Mouse (Mus musculus) brown adipose tissue, adult 24 weeks (tissue): ENCODE results near the gene Kif6. TPM values are rescaled to one million over a fixed set of nuclear protein-coding genes. Genes with fewer than 3 reads are reported as not detected.

Experiments used
- H3K27ac ChIP-seq: fragments of 200-500 bp; replicated peaks from 2 replicates; pipeline ENCODE4 v1.5.1; 2012; ENCODE audit warnings: low read depth, mild to moderate bottlenecking, low read length
- H3K4me1 ChIP-seq: fragments of 200-500 bp; 2 replicates; pipeline ENCODE4 v1.6.1; 2012; ENCODE audit warnings: low read length, mixed read lengths; ENCODE audit not compliant: control insufficient read depth, insufficient read depth, insufficient read length
- H3K4me3 ChIP-seq: fragments of 200-500 bp; 2 replicates; pipeline ENCODE4 v1.5.1; 2012; ENCODE audit warnings: low read depth, mild to moderate bottlenecking, low read length, moderate library complexity; ENCODE audit not compliant: insufficient read depth
- polyA plus RNA-seq: library from polyadenylated mRNA; stranded (reverse); fragments of >200 nt; gene quantifications from 2 replicates; pipeline ENCODE4 v1.2.4, GENCODE M21; 2012; ENCODE audit not compliant: missing spikeins, insufficient read depth, insufficient read length

Kif6 gene
- polyA plus RNA-seq, 1 experiment: not detected

DNA sequence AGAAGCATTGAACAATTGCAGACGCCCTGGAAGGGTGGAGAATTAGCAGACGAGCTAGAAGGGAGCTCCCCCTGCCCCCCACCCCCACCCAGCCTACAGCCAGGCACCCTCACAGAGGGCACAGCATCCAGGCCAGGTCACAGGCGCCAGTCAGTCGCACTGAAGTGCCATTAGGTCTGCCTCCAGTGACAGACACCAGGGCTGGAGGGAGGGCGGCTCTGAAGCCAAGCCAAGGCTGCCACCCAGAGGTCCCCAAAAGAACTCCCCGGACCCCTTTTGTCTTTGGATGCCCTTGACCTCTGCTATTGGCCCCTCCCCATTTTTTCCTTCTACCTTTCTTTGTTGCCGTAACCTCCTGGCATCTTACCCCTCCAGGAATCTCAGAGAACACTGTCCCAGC is 274.7 kb downstream of the Kif6 start:
- Histone ChIP-seq H3K4me3 (no peak overlapping the region), H3K4me1 (no peaks in the 10 kb centered on the region)

DNA sequence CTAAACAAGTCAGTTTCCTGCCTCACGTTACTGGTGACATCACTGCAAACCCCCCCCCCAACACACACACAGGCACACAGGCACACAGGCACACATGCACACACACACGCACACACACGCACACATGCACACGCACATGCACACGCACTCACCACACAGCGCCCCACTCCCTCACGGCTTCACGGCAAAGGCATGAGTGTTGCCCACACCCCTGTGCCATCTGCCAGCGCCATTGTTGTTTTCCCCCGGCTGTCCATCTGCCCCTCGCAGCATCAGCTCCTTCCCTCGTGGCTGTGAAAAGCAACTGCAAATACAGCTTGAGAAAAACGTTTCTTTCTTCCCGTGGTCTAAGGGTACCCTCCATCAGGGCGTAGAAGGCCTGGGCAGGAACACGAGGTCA is 275.9 kb downstream of the Kif6 start:
- no peak overlapping the region for H3K4me3 ChIP-seq
- no peak overlapping the region for H3K27ac ChIP-seq
- no peaks in the 10 kb centered on the region for H3K4me1 ChIP-seq

More for the DNA sequence above, 274.7 kb downstream of the Kif6 start:
- no peak overlapping the region for H3K27ac ChIP-seq

DNA sequence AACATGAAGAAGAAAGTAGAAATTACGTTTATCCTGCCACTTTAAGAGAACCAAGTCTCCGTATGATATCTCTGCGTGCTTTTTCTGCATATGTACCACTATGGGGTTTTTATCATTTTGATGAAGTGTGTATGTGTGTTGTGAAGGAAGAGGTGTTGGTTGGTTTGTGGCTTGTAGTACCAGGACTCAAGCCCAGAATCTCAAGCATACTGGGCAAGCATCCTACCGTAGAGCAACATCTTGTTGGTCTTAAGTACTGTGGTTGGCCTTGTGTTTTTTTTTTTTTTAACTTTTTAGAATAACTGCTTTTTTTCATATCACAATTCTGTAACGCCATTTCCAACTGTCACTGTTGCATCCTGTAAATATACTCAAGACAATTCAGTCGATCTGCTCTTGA is 277.5 kb downstream of the Kif6 start:
- no peaks in the 10 kb centered on the region for H3K4me1 ChIP-seq
- no peak overlapping the region for H3K4me3 ChIP-seq
- H3K27ac ChIP-seq: no peak overlapping the region

DNA sequence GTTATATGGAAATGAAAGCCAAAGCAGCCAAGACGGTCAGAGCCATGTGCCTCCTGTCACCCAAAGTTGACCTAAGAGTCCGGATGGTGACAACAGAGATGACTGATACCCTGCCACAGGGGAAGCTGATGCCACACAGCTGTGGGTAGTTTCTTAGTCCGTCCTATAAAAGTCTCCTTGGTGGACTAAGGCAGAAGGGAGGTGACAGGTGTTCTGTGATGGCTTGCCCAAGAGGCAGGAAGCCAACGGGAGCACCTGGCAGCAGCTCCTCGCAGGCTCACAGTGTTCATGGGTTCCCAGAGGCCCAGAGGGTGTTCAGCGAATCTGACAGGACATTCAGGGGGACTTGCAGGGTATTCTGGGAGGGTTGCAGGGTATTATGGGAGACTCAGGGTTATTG is 279.5 kb downstream of the Kif6 start:
- Histone ChIP-seq H3K4me3 (no peak overlapping the region), H3K4me1 (no peaks in the 10 kb centered on the region), H3K27ac (no peak overlapping the region)

DNA sequence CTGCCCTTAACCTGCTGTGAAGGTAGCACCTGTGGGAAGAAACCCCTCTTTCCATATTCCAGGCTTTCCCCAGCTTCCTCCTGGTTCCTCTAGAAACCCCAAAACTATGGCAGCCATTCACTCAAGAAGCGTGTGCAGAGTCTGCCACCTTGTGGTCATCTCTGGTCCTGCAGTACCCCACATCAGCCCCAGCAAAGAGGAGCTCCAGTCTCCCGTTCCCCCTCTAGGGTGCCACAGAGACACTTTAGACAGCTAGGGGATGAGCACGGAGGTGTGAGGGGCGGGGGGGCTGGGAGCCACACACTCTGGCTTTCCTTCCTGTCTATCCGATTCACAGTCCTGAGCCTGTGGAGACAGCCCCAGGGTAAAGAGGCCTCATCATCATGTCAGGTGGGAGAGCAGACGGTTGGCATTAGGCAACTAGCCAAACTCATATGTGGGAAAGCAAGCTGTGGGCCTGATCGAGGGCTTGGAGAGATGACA is 284.0 kb downstream of the Kif6 start:
- no peaks in the 10 kb centered on the region for H3K4me1 ChIP-seq
- H3K4me3 ChIP-seq: no peak overlapping the region
- H3K27ac ChIP-seq: no peak overlapping the region

DNA sequence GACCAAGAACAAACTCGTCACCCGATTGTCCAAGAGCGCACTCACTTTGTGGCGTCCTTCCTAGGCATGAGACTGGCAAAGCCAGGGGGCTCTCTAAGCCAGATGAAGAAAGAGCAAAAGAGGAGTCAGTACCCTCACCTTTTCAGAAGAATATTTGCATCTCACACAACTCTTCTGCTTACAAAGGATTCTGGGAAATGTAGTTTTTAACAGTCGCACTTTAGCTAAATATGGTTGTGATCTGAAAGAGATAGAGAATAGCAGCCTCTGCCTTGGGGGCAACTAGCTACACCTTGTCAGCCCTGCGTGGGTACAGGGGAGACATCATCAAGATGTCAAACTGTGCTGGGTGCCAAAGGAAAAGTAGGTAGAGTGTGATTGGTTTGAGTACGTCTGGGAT is 287.7 kb downstream of the Kif6 start:
- Histone ChIP-seq H3K27ac (no peak overlapping the region), H3K4me1 (no peaks in the 10 kb centered on the region)

DNA sequence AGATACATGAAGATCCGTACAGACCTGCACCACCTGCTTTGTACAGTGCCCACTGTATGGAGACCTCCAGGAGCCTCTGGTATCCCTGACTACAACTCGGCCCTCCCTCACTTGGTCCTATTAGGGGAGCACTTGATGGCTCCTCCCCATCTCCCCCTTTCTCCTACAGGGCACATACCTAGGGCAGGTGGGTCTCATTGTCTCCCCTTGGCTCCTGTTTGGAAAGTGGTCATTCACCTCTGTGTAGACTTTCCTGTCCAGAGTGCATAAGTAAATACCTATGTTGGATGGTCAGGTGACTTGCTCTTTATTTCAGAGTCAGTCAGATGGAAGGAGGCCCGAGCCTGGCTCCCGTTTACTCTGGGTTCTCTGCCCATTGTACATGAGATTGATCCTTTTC is 308.5 kb downstream of the Kif6 start:
- no peak overlapping the region for H3K4me3 ChIP-seq
- no peak overlapping the region for H3K27ac ChIP-seq
- no peaks in the 10 kb centered on the region for H3K4me1 ChIP-seq

More for the DNA sequence above, 287.7 kb downstream of the Kif6 start:
- H3K4me3 ChIP-seq: no peak overlapping the region

DNA sequence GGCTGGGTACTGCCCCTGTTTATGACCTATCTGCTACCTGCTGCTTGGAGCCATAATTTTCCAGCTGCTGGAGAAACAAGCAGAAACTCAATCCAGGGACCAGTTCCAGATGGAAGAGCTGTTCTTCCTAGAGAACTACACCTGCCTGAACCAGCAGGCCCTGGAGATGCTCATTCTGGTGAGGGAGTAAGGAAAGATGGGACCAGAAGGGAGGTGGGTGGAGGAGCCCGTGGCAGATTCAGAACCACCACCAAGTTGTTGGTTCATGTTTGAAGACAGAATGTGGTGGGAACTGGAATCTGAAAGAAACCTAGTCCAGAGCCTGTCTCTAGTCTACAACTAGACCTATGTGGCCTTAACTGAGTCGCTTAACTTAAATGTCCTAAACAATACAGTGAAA is 312.7 kb downstream of the Kif6 start:
- Histone ChIP-seq H3K27ac (no peak overlapping the region), H3K4me3 (no peak overlapping the region), H3K4me1 (no peaks in the 10 kb centered on the region)

DNA sequence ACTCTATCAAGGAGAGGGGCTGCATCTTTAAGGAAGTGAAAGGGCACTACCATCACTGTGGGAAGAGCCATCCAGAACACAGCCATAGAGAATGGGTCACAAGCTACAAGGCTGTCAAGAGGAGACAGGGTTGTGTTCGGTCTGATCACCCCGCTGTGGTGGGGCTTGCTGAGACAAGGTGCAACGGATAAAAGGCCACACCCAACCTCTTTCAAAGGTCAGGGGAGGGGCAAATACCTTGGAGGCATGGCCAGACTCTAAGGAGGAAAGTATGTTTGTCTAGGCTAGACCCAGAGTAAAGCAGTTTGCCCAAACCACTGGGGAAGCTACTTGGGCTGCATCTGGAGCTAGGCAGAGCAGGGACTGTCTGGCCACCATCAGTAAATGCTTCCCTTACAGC is 318.9 kb downstream of the Kif6 start:
- Histone ChIP-seq H3K27ac (no peak overlapping the region), H3K4me3 (no peak overlapping the region), H3K4me1 (no peaks in the 10 kb centered on the region)

DNA sequence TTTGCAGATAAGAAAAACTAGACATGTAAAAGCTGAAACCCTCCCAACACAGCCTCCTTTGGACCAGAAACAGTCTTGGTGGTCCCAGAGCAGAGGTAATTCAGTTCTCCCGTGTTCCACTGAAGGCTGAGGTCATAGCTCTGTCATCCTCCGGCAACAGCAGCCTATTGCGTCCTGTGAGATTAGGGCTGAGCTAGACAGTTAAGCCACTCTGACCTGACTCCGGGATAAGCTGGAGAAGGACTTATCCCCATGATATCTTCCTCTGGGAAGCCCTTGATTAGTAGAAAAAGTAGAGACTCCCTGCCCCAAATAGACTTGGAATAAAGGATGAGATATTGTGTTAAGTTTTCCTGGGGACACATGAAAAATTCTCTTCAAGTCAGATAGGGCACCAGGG is 319.6 kb downstream of the Kif6 start:
- Histone ChIP-seq H3K27ac (no peak overlapping the region), H3K4me1 (no peaks in the 10 kb centered on the region), H3K4me3 (no peak overlapping the region)

DNA sequence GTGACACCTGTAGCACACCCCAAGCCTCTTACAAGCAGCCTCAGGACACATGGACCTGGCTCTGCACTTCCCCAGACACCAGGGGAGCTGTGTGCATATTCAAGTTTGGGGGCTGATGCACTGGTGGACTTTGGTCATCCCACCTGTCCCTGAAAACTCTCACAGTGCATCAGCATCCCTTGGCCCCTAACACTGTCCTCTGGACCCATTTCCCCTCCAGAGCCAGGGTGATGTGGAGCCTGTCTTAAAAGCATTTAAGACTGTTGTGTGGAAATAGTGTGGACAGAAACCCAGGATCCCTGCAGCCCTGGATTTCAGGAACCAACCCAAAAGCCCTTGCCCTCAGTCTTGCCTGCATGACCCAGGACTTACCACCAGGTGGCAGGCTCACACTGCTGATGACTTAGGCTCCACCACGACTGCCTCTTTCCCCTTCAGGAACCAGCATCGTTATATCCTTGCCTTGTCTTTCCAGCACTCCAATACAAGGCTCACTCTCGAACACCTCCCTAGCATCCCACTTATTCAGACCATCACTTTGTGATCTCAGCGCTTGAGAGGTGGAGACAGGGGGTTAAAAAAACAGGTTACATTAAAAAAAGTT is 320.8 kb downstream of the Kif6 start:
- no peak overlapping the region for H3K27ac ChIP-seq
- no peak overlapping the region for H3K4me3 ChIP-seq
- no peaks in the 10 kb centered on the region for H3K4me1 ChIP-seq

DNA sequence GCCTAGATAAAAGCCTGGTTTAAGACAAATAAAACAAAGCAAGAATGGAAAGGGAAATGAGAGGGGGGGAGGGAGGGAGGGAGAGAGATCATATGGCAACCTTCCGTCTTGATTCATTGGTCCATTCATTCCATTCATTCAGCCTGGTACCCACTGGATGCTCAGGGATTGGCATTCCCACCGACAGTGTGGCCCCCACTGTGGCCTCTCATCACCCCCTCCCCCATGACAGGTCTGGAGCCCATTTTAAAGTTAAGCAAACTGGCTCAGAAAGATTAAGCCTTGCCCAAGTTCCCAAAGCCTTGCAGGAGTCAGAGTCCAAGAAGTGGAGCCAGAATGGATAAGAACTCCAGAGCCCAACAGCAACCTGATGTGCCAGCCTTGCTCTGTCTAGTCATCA is 321.3 kb downstream of the Kif6 start:
- Histone ChIP-seq H3K27ac (no peak overlapping the region), H3K4me3 (no peak overlapping the region)

DNA sequence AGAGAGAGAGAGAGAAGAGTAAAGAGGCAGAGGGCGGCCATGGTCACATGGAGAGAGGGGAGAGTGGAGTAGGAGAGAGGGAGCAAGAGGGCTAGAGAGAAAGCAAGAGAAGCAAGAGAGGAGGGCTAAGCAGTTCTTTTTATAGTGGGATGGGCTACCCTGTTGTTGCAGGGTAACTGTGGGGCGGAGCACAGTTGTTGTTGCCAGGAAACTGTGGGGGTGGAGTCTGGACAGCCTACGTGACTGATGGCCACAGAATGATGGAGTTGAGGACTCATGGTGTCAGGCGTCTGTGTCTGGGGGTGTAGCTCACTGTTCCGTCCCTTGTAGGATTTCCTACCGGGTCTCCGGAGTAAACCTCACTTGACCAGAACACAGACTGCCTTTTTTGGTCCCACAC is 324.2 kb downstream of the Kif6 start:
- Histone ChIP-seq H3K4me1 (no peaks in the 10 kb centered on the region), H3K4me3 (no peak overlapping the region), H3K27ac (no peak overlapping the region)

More for the DNA sequence above, 321.3 kb downstream of the Kif6 start:
- no peaks in the 10 kb centered on the region for H3K4me1 ChIP-seq

DNA sequence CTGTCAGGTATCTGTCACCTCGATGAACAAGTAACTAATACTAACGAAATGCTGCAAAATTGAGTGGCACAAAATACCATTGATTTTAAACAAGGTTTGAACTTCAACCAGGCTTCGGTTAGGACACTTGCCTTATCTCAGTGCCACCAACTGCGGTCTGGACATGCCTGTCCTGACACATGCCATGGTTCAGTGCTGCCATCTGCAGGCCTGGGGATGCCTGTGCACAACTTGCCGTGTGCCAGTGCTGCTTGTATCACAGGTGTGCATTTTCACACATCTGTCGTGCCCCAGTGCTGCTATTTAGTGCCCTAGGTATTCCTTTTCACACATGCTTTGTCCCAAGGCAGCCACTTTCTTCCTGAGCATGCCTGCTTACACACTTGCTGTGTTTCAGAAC is 327.7 kb downstream of the Kif6 start:
- no peak overlapping the region for H3K4me3 ChIP-seq
- H3K27ac ChIP-seq: no peak overlapping the region
- no peaks in the 10 kb centered on the region for H3K4me1 ChIP-seq

DNA sequence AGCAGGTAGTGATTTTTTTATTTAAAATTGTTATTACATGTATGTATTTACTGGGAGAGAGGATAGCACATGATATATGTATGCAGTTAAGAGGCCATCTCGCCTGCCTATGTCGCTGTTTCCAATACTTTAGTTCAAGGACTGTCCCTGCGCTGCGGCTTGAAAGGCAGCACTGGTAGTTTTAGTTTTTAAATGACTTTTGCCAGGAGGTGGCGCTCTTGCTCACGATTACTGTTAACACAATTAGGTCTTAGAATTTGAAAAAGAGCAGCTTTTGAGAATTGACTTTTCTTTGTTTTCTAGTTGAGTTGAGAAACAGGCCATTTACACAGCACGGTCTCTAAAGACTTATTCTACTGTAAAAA is 336.5 kb downstream of the Kif6 start:
- peak overlapping the region; percentile 48; the same call in 1 of the 2 replicates for H3K4me3 ChIP-seq
- H3K27ac ChIP-seq: peak overlapping the region; percentile 70
- H3K4me1 ChIP-seq: no peaks in the 10 kb centered on the region

DNA sequence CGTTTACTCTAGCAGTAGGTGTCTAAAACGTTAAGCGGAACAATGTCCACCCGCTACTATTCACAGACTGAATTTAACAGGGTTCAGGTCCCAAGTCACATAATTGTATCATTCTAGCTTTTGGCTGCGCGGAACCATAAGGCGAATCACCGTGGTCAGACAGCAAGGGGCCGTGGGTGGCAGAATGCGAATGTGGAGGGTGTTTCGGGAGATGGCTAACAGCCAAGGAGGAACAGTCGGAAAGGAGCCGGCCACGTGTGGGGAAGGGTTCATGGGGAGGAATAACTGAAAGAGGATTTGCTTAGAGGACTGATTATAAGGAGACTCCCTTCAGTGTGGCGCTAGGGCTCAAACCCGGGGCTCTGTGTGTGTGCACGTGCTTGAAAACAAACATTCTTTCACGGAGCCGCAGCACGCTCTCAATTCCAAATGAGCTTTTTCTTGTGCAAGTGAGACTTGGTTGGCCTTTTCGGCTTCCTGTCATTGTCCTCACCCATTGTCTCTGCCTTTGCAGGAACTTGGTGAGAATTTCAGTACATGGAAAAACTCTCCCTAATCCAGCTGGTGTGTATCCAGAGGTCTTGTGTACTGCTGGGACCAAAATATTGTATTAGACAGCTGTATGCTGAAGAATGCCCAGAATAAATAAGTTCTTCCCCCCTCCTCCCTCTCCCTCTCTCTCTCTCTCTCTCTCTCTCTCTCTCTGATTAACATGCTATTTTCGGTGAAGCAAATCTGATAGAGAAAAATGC is 337.1 kb downstream of the Kif6 start:
- H3K27ac ChIP-seq: peak overlapping the region; percentile 70
- peak overlapping the region; percentile 48 for H3K4me3 ChIP-seq
- no peaks in the 10 kb centered on the region for H3K4me1 ChIP-seq
